Mouse (Mus musculus) right cerebral cortex, postnatal 10 days (tissue): ENCODE results near the gene Slc24a5.
A peak's percentile ranks its signal among the peaks of the same experiment; 100 is the strongest.

Experiments used
- DNase-seq, 2 experiments: peaks; one replicate each; pipeline ENCODE4 v3.0.0; 2021; ENCODE audit warnings: low spot score in 2 of 2

Gene Slc24a5

GRCm38 (mm10) chr2:125119381-125120110 lies 51.6 kb downstream of the Slc24a5 start:
- peak; percentile 66 to 79 for DNase-seq

- DNase-seq, result no peak
Observed at GRCm38 (mm10) chr2:125122288-125122623, 54.3 kb downstream of the Slc24a5 start.

GRCm38 (mm10) chr2:125122624-125123476 lies 54.9 kb downstream of the Slc24a5 start:
- peak; percentile 60 to 69 for DNase-seq

GRCm38 (mm10) chr2:125123477-125123852 lies 55.5 kb downstream of the Slc24a5 start, which contains the start of gene Myef2:
TSS of gene Myef2 (minus strand) at chr2:125123661.
- peak; percentile 86 to 91 for DNase-seq

GRCm38 (mm10) chr2:125125824-125126223 lies 57.9 kb downstream of the Slc24a5 start:
- no peak for DNase-seq

GRCm38 (mm10) chr2:125126792-125127191 lies 58.9 kb downstream of the Slc24a5 start:
- DNase-seq, result no peak

GRCm38 (mm10) chr2:125134113-125134512 lies 66.2 kb downstream of the Slc24a5 start:
- DNase-seq, result no peak

- peak; percentile 55 to 68 for DNase-seq
Observed at GRCm38 (mm10) chr2:125135903-125136811, 68.2 kb downstream of the Slc24a5 start, which contains the start of gene Ctxn2. TSS of gene Ctxn2 (plus strand) at chr2:125136692.

GRCm38 (mm10) chr2:125136846-125137245 lies 68.9 kb downstream of the Slc24a5 start:
- DNase-seq, result no peak
